Mouse (Mus musculus) liver, embryonic 16.5 days (tissue): ENCODE measurements around the gene Pithd1. TPM values are rescaled to one million over a fixed set of nuclear protein-coding genes. Genes with fewer than 3 reads are reported as not detected.
A peak's percentile ranks its signal among the peaks of the same experiment; 100 is the strongest.

ENCODE experiments used
- ATAC-seq: fragments of 200-750 bp; cut with Nextera tagmentation; 2 replicates; pipeline ENCODE4 v1.8.0; 2017; ENCODE audit warnings: low read depth, mild to moderate bottlenecking, moderate number of reproducible peaks, moderate library complexity
- H3K27ac ChIP-seq: fragments of 300-500 bp; sonication (generic); 2 replicates; pipeline ENCODE4 v1.5.1; 2014; ENCODE audit warnings: mild to moderate bottlenecking, low read length
- H3K27me3 ChIP-seq: fragments of 300-500 bp; sonication (generic); 2 replicates; pipeline ENCODE4 v1.6.1; 2014; ENCODE audit warnings: low read depth, low read length, mixed read lengths; ENCODE audit not compliant: control insufficient read depth, insufficient read depth
- H3K36me3 ChIP-seq: fragments of 300-500 bp; sonication (generic); 2 replicates; pipeline ENCODE4 v1.6.1; 2014; ENCODE audit warnings: mild to moderate bottlenecking; ENCODE audit not compliant: control insufficient read depth, insufficient read depth
- H3K4me1 ChIP-seq: fragments of 300-500 bp; sonication (generic); 2 replicates; pipeline ENCODE4 v1.6.1; 2014; ENCODE audit warnings: low read depth, low read length, mixed read lengths; ENCODE audit not compliant: control insufficient read depth
- H3K4me2 ChIP-seq: fragments of 300-500 bp; sonication (generic); 2 replicates; pipeline ENCODE4 v1.6.1; 2014; ENCODE audit warnings: low read depth, low read length, mixed read lengths
- H3K4me3 ChIP-seq: fragments of 300-500 bp; sonication (generic); 2 replicates; pipeline ENCODE4 v1.5.1; 2014; ENCODE audit warnings: low read depth, mild to moderate bottlenecking, low read length
- H3K9ac ChIP-seq: fragments of 300-500 bp; sonication (generic); 2 replicates; pipeline ENCODE4 v1.6.1; 2014; ENCODE audit warnings: low read depth, low read length
- H3K9me3 ChIP-seq: fragments of 300-500 bp; sonication (generic); replicated peaks from 2 replicates; pipeline ENCODE4 v1.6.1; 2016; ENCODE audit warnings: low read length; ENCODE audit not compliant: control insufficient read depth
- WGBS: fragments of 180-500 bp; shearing (Covaris S2); extraction: QIAGEN DNeasy Blood & Tissue Kit; methylation state at CpG from one replicate; pipeline ENCODE4 v1.1.7; 2014; ENCODE audit not compliant: insufficient replicate concordance; 5-methylcytosine and 5-hydroxymethylcytosine counted together
- polyA plus RNA-seq: library from polyadenylated mRNA; unstranded; fragments of >200 nt; fragmentation: Nextera tagmentation; extraction: Ambion mirVana; gene quantifications from 2 replicates; pipeline ENCODE4 v1.2.1, GENCODE M21; 2015

Gene Pithd1
- polyA plus RNA-seq, 1 experiment from 2014 or later = 61.4 TPM

DNA sequence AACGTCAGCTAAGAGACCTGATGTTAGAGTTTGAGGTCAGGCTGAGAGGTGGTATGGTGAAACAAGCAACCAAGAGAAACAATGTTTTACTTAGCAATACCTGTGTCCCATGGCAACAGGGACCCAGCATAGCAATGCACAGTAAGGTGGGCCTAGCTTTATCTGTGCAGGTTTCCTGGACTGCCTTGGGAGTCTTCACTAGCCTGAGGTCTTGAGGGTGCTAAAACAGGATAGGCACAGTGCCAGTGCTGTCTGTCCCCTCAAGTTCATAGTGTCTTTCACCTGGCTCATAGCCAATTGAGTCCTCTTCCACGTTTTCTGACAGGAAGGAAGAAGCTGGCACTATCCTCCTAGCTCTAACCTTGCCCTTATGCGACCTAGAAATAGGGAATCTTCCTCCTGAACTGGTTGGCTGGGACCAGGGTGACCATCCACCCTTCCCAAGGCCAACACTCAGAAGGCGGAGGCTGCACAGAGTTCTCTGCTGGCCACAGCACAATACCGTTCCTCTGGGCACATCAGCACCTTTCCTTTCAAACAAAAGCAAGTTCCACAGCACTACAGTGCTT, 17.1 kb upstream of the Pithd1 start:
- H3K36me3 ChIP-seq = peaks cover 53% of the 10 kb centered on the region
- no peak overlapping the region for H3K4me3 ChIP-seq
- ATAC-seq = no peak
- H3K4me1 ChIP-seq = no peaks in the 10 kb centered on the region
- no peak overlapping the region for H3K9ac ChIP-seq
- H3K9me3 ChIP-seq = no peaks in the 10 kb centered on the region
- no peaks in the 10 kb centered on the region for H3K27me3 ChIP-seq
- H3K4me2 ChIP-seq = no peak overlapping the region
- WGBS = 79% methylated on average over 5 of the region's 5 CpGs
- no peak overlapping the region for H3K27ac ChIP-seq

DNA sequence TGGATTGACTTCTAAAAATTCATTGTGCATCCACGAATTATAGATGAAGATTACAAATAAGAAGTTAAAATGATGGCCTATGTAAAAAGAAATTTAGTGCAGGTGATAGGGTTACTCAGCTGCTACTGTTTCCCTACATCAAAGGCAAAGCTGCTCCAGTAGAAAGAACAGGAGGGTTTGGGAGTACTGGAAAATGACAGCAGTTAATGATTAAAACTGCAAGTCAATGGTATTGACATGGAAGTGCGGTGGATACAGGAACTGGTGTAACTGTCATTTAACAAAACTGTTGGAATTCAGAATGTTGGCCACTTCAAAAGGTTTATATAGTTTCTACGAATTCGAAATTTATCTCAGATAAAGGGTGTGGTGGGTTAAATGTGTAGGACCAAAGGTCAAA, 8.1 kb upstream of the Pithd1 start:
- H3K4me1 ChIP-seq = no peaks in the 10 kb centered on the region
- H3K4me2 ChIP-seq = no peak overlapping the region
- H3K27me3 ChIP-seq = no peaks in the 10 kb centered on the region
- 64% methylated on average over 4 of the region's 4 CpGs for WGBS
- peak; percentile 35; the same call in 1 of the 2 replicates for ATAC-seq
- peak overlapping the region; percentile 29; the same call in 1 of the 2 replicates for H3K27ac ChIP-seq
- H3K4me3 ChIP-seq = no peak overlapping the region
- peaks cover 3% of the 10 kb centered on the region; the same call in 1 of the 2 replicates for H3K9me3 ChIP-seq
- H3K36me3 ChIP-seq = no peaks in the 10 kb centered on the region
- H3K9ac ChIP-seq = no peak overlapping the region

DNA sequence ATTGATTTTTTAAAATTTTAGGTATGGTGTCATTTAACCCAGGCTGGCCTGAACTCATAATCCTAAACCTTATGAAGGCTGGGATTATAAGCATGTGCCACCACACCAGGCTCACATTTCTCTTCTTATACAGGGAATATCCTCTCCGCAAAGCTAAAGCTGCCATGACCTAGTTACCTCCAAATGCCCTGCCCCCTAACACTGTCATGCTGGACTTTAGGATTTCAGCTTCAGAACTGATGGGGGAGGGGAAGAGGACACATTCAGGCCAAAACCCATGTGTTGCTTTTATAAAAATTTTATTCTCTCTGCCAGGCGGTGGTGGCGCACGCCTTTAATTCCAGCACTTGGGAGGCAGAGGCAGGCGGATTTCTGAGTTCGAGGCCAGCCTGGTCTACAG, 6.9 kb upstream of the Pithd1 start:
- H3K9me3 ChIP-seq = peaks cover 3% of the 10 kb centered on the region; the same call in 1 of the 2 replicates
- H3K9ac ChIP-seq = no peak overlapping the region
- 81% methylated on average over 6 of the region's 6 CpGs for WGBS
- H3K36me3 ChIP-seq = no peaks in the 10 kb centered on the region
- no peak; the same call in 1 of the 2 replicates for ATAC-seq
- no peak overlapping the region for H3K4me2 ChIP-seq
- no peak overlapping the region for H3K4me3 ChIP-seq
- H3K27me3 ChIP-seq = no peaks in the 10 kb centered on the region
- H3K27ac ChIP-seq = 0 out of 2 replicates have a peak overlapping the region, but pooled peaks have one; percentile 4
- H3K4me1 ChIP-seq = no peaks in the 10 kb centered on the region

- H3K4me1 ChIP-seq = peaks cover 33% of the 10 kb centered on the region
- no peak for ATAC-seq
- peak overlapping the region; percentile 91 for H3K9ac ChIP-seq
- H3K4me3 ChIP-seq = peak overlapping the region; percentile 84
- H3K27me3 ChIP-seq = no peaks in the 10 kb centered on the region
- peaks cover 19% of the 10 kb centered on the region for H3K36me3 ChIP-seq
- peak overlapping the region; percentile 96 for H3K27ac ChIP-seq
- peak overlapping the region; percentile 92 for H3K4me2 ChIP-seq
- peaks cover 3% of the 10 kb centered on the region; the same call in 1 of the 2 replicates for H3K9me3 ChIP-seq
- WGBS = 68% methylated on average over 9 of the region's 9 CpGs
Observed at GRCm38 (mm10) chr4:135987714-135988113, 650 bp upstream of the Pithd1 start.

DNA sequence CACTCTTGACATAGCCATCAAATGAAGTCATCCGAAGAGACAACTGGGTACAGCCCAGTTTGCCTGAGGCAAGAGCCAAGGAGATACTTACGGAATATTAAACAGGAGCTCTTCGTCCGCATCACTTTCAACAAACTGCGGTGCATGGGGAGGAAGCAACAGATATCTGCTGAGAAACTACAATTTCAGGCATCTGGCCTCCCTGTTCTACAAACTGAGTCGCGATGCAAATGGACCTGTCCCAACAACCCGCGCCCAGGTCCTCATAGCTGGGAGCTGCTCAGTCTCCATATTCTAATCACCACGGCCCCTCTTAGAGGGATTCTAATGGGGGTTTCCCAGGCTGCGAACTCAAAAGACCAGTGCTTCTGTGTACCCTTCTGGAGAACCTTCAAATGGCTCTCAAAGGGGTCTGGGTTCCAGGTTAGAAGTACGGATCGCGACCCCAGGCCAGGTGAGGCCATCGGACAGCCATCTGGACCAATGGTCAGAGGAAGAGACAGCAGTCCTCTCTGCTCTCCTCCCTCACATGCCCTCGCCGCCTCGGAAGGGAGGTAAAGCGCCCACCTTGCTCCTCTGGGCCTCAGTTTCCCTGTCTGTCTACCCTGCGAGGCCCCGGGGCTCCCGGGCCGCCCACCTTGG, 642 bp downstream of the Pithd1 start:
- Histone ChIP-seq H3K9ac (peak overlapping the region; percentile 91), H3K4me2 (peak overlapping the region; percentile 92), H3K4me3 (peak overlapping the region; percentile 84), H3K4me1 (peaks cover 33% of the 10 kb centered on the region), H3K36me3 (peaks cover 26% of the 10 kb centered on the region), H3K9me3 (no peaks in the 10 kb centered on the region), H3K27ac (peak overlapping the region; percentile 96), H3K27me3 (no peaks in the 10 kb centered on the region)
- ATAC-seq = no peak
- 8% methylated on average over 23 of the region's 23 CpGs for WGBS

DNA sequence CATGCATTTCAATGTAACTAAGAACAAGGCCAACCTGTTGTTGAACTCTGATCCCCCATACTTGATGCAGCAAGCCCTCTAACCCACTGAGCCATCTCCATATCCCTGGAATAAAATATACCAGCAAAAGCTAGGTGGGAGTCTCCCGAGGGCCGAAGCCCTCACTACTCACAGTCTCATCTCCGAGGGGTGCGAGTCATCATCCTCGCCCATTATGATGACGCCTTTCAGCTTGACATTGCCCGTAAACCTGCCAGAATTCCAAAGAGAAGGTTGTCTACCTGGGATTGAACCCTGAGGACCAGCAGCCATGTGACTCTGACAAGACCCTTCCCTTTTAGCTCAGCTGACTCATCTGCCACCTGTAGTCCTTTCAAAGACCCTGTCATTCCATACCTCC, 1.3 kb downstream of the Pithd1 start:
- Histone ChIP-seq H3K4me2 (peak overlapping the region; percentile 92), H3K4me3 (peak overlapping the region; percentile 84), H3K9me3 (no peaks in the 10 kb centered on the region), H3K27ac (peak overlapping the region; percentile 96), H3K9ac (peak overlapping the region; percentile 91), H3K4me1 (peaks cover 33% of the 10 kb centered on the region), H3K36me3 (peaks cover 26% of the 10 kb centered on the region), H3K27me3 (no peaks in the 10 kb centered on the region)
- no peak for ATAC-seq
- 74% methylated on average over 7 of the region's 7 CpGs for WGBS

GRCm38 (mm10) chr4:135985193-135985592, 1.9 kb downstream of the Pithd1 start:
- Histone ChIP-seq H3K36me3 (peaks cover 26% of the 10 kb centered on the region), H3K27me3 (no peaks in the 10 kb centered on the region), H3K4me2 (peak overlapping the region; percentile 92), H3K4me1 (peaks cover 33% of the 10 kb centered on the region), H3K9me3 (no peaks in the 10 kb centered on the region), H3K4me3 (peak overlapping the region; percentile 84), H3K27ac (peak overlapping the region; percentile 96), H3K9ac (peak overlapping the region; percentile 48)
- ATAC-seq = peak; percentile 84
- 39% methylated on average over 5 of the region's 5 CpGs for WGBS

DNA sequence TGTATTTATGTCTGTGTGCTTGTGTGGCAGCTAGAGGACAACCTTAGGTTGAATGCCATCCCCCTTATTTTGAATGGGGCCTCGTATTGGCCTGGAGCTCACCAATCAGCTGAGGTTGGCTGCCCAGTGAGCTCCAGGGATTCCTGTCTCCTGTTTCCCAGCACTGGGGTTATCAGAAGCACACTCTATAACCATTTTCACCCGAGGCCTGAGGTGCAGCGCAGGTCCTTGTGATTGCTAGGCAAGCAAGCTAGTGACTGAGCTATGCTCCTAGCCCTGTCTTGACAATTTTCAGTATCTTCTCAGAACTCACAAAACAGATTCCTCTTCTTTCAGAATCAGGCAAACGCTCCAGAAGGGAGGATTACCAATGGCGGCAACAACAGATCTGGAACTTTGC, 2.5 kb downstream of the Pithd1 start:
- peak overlapping the region; percentile 48 for H3K9ac ChIP-seq
- H3K4me1 ChIP-seq = peaks cover 33% of the 10 kb centered on the region
- 79% methylated on average over 5 of the region's 5 CpGs for WGBS
- peaks cover 26% of the 10 kb centered on the region for H3K36me3 ChIP-seq
- peak overlapping the region; percentile 96 for H3K27ac ChIP-seq
- ATAC-seq = no peak
- H3K4me2 ChIP-seq = peak overlapping the region; percentile 49
- H3K4me3 ChIP-seq = peak overlapping the region; percentile 84
- no peaks in the 10 kb centered on the region for H3K9me3 ChIP-seq
- no peaks in the 10 kb centered on the region for H3K27me3 ChIP-seq

DNA sequence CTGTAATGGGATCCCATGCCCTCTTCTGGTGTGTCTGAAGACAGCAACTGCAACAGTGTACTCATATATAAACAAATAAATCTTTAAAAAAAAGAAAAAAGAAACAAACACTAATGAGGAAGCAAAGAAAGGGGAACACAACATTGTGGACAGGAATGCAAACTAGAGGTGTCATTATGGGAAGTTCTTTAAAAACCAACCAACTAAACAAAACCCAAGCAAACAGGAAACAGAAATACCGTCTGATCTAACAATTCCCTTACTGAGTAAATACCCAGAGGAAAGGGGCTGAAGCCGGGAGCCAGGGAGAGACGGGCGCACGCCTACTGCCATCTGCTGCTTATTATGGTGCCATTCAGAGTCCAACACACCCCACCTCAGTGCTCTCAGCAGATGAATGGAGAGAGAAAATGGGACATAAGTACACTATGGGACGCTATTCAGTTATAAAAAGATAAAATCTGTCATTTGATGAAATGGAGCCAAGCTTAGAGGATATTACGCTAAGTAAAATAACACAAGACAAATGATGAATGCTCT, 5.5 kb downstream of the Pithd1 start:
- no peak overlapping the region for H3K9ac ChIP-seq
- H3K4me2 ChIP-seq = no peak overlapping the region
- 77% methylated on average over 7 of the region's 7 CpGs for WGBS
- H3K9me3 ChIP-seq = no peaks in the 10 kb centered on the region
- ATAC-seq = no peak
- peaks cover 39% of the 10 kb centered on the region for H3K36me3 ChIP-seq
- 0 out of 2 replicates have a peak overlapping the region, but pooled peaks have one; percentile 4 for H3K27ac ChIP-seq
- H3K4me1 ChIP-seq = peaks cover 24% of the 10 kb centered on the region
- H3K27me3 ChIP-seq = no peaks in the 10 kb centered on the region
- H3K4me3 ChIP-seq = no peak overlapping the region
